Mouse (Mus musculus) cerebellum, adult 2 months (tissue): ENCODE results near the gene Zfp978.

ENCODE experiments used
- CTCF ChIP-seq: fragments of 200-500 bp; IDR thresholded peaks from 2 replicates; pipeline ENCODE4 v1.5.1; 2011; ENCODE audit warnings: low read depth, mild to moderate bottlenecking, control low read depth, low read length, moderate library complexity, borderline replicate concordance; ENCODE audit not compliant: insufficient read depth
- POLR2A ChIP-seq: fragments of 200-500 bp; IDR thresholded peaks from 2 replicates; pipeline ENCODE4 v1.6.1; 2011; ENCODE audit warnings: low read length, control low read depth, borderline replicate concordance; ENCODE audit not compliant: insufficient read depth

DNA sequence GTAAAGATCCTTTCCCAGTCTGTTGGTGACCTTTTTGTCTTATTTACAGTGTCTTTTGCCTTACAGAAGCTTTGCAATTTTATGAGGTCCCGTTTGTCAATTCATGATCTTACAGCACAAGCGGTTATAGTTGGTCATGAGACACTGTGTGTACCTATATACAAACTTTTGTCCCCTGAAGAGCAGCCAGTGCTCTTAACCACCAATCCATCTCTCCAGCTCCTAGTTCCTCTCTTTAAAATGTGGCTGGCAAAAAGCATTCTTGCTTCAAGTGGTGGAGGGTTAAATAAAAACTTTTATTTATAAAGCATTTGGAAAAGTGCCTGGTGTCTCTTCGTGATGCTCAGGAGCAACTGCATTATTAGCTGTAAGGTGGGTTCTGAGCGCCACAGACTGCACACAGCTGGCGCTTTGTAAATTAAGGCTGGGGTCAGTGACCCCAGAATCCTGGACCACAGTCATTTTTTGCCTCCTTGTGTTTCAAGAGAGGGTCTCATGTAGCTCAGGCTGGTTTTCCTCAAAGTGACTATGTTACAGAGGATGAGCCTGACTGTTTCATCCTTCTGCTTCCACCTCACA lies 23.0 kb upstream of the Zfp978 start:
- TF ChIP-seq CTCF (no peak), POLR2A (no peak)
